Mouse (Mus musculus) myocyte (in vitro differentiated cells): Measurements from ENCODE around the gene Neurog1. TPM values are rescaled to one million over a fixed set of nuclear protein-coding genes. Genes with fewer than 3 reads are reported as not detected.

Experiments
- H3K27me3 ChIP-seq: one replicate; pipeline ENCODE4 v1.6.1; 2011; ENCODE audit not compliant: control insufficient read depth, insufficient read depth, insufficient read length
- H3K36me3 ChIP-seq: one replicate; pipeline ENCODE4 v1.6.1; 2011; ENCODE audit not compliant: control insufficient read depth, insufficient read depth
- H3K4me2 ChIP-seq: one replicate; pipeline ENCODE4 v1.6.1; 2011; ENCODE audit warnings: low read depth, control low read depth
- H3K4me3 ChIP-seq: one replicate; pipeline ENCODE4 v1.5.1; 2011; ENCODE audit warnings: mild to moderate bottlenecking, control low read depth, moderate library complexity
- H3K79me2 ChIP-seq: one replicate; pipeline ENCODE4 v1.6.1; 2011; ENCODE audit not compliant: control insufficient read depth, insufficient read depth
- H3ac ChIP-seq: one replicate; pipeline ENCODE4 v1.6.1; 2011; ENCODE audit not compliant: control insufficient read depth, insufficient read length
- CEBPB ChIP-seq: IDR thresholded peaks from 2 replicates; pipeline ENCODE4 v1.6.1; 2011; ENCODE audit warnings: mild to moderate bottlenecking, moderate library complexity; ENCODE audit not compliant: poor library complexity, insufficient read depth, severe bottlenecking
- E2F4 ChIP-seq: IDR thresholded peaks from one replicate; pipeline ENCODE4 v1.6.1; 2011; ENCODE audit warnings: mild to moderate bottlenecking, control low read depth, moderate library complexity; ENCODE audit not compliant: insufficient read depth
- MAX ChIP-seq: IDR thresholded peaks from one replicate; pipeline ENCODE4 v1.6.1; 2011; ENCODE audit warnings: low read depth, mild to moderate bottlenecking, control low read depth
- MYOD1 ChIP-seq, 3 experiments: IDR thresholded peaks; one replicate each; pipeline ENCODE4 v1.6.1; 2011; ENCODE audit warnings: control low read depth in 2 of 3, low read depth in 2 of 3, mild to moderate bottlenecking in 2 of 3, moderate library complexity in 1 of 3; ENCODE audit not compliant: insufficient read length in 2 of 3, control insufficient read depth in 1 of 3
- MYOG ChIP-seq, 3 experiments: IDR thresholded peaks; one replicate each; pipeline ENCODE4 v1.6.1; 2011; ENCODE audit warnings: control low read depth in 2 of 3, low read depth in 2 of 3, mild to moderate bottlenecking in 2 of 3; ENCODE audit not compliant: insufficient read length in 2 of 3, control insufficient read depth in 1 of 3, insufficient read depth in 1 of 3
- POLR2A ChIP-seq: IDR thresholded peaks from one replicate; pipeline ENCODE4 v1.6.1; 2011; ENCODE audit warnings: low read depth, mild to moderate bottlenecking, control low read depth, moderate library complexity; ENCODE audit not compliant: insufficient read length
- POLR2AphosphoS2 ChIP-seq: IDR thresholded peaks from one replicate; pipeline ENCODE4 v1.6.1; 2011; ENCODE audit warnings: low read depth, control low read depth; ENCODE audit not compliant: insufficient read length
- REST ChIP-seq: IDR thresholded peaks from one replicate; pipeline ENCODE4 v1.6.1; 2011; ENCODE audit warnings: mild to moderate bottlenecking, control low read depth, moderate library complexity; ENCODE audit not compliant: insufficient read depth, insufficient read length
- SRF ChIP-seq: IDR thresholded peaks from one replicate; pipeline ENCODE4 v1.6.1; 2011; ENCODE audit warnings: low read depth; ENCODE audit not compliant: control insufficient read depth, insufficient read length
- TCF12 ChIP-seq: IDR thresholded peaks from one replicate; pipeline ENCODE4 v1.6.1; 2011; ENCODE audit warnings: mild to moderate bottlenecking, control low read depth; ENCODE audit not compliant: poor library complexity, insufficient read depth, severe bottlenecking
- TCF3 ChIP-seq: IDR thresholded peaks from one replicate; pipeline ENCODE4 v1.6.1; 2011; ENCODE audit warnings: low read depth, control low read depth; ENCODE audit not compliant: insufficient read length
- USF1 ChIP-seq: IDR thresholded peaks from one replicate; pipeline ENCODE4 v1.6.1; 2011; ENCODE audit warnings: low read depth, mild to moderate bottlenecking, control low read depth, moderate library complexity
- polyA plus RNA-seq: library from polyadenylated mRNA; unstranded; fragments of >200 nt; fragmentation: generic; extraction: Trizol; gene quantifications from one replicate; pipeline ENCODE4 v1.2.1, GENCODE M21; 2012; ENCODE audit warnings: missing spikeins

Neurog1 gene
- polyA plus RNA-seq, 1 experiment: not detected

GRCm38 (mm10) chr13:56249593-56250341 is 2.2 kb downstream of the Neurog1 start:
- Histone ChIP-seq H3K4me2 (no peak overlapping the region), H3K79me2 (no peaks in the 10 kb centered on the region), H3K4me3 (no peak overlapping the region), H3ac (no peak overlapping the region), H3K27me3 (peaks cover 73% of the 10 kb centered on the region), H3K36me3 (no peaks in the 10 kb centered on the region)
- TF ChIP-seq TCF12: no peak
- TF ChIP-seq USF1: no peak
- TF ChIP-seq SRF: no peak
- TF ChIP-seq TCF3: no peak
- TF ChIP-seq MYOG (IDR thresholded peaks at IDR 0.05; ENCODE audit: control insufficient read depth in 1 of 3, insufficient read depth in 1 of 3, insufficient read length in 2 of 3, low read depth in 2 of 3): no peak
- no peak for TF ChIP-seq MYOD1 (IDR thresholded peaks at IDR 0.05; ENCODE audit: control insufficient read depth in 1 of 3, insufficient read length in 2 of 3, low read depth in 2 of 3)
- no peak for TF ChIP-seq MAX
- no peak for TF ChIP-seq POLR2AphosphoS2
- TF ChIP-seq REST: no peak
- no peak for TF ChIP-seq CEBPB
- no peak for TF ChIP-seq E2F4
- TF ChIP-seq POLR2A: no peak

- H3K27me3 ChIP-seq: peaks cover 21% of the 10 kb centered on the region
Measured at GRCm38 (mm10) chr13:56243104-56243503, 8.9 kb downstream of the Neurog1 start.

DNA sequence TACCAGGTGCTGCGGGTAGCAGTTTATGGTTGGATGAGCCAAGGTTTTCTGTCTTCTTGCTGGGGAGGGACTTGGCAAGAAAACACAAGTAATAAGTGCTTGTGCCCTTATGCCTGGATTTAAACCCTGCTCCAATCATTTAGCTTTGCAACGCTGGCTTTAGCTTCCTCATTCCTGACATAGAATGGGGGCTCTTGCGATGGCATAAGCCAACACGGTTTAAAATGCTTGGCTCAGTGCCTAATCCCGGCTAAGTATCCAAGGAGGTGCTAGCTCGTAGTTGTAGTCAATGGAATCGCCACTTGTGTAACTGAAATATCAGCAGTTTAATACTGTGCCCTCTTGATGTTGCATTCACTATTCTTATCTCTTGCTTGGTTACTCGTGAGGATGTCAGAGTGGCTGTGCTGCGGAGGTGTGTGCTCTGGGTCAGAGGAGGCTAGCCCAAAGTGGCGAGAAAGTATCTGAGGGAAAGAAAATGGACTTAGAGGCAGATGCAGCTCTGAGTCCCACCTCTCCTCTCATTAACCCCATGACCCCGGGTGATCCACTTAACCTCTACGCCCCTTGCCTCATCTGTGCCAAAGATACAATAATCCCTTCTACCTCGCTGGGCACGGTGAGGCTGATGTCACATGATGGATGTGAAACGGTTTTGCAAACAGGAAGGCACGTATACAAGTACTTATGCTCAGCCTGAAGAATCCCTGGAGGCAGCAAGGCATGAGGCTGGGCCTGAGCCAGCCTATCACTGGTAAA is 11.8 kb downstream of the Neurog1 start:
- Histone ChIP-seq H3ac (no peak overlapping the region), H3K4me2 (no peak overlapping the region), H3K4me3 (no peak overlapping the region), H3K27me3 (peaks cover 8% of the 10 kb centered on the region), H3K36me3 (no peaks in the 10 kb centered on the region), H3K79me2 (no peaks in the 10 kb centered on the region)
- no peak for TF ChIP-seq POLR2A
- TF ChIP-seq MYOG (IDR thresholded peaks at IDR 0.05; ENCODE audit: control insufficient read depth in 1 of 3, insufficient read depth in 1 of 3, insufficient read length in 2 of 3, low read depth in 2 of 3): no peak
- no peak for TF ChIP-seq MAX
- TF ChIP-seq SRF: no peak
- no peak for TF ChIP-seq REST
- TF ChIP-seq MYOD1 (IDR thresholded peaks at IDR 0.05; ENCODE audit: control insufficient read depth in 1 of 3, insufficient read length in 2 of 3, low read depth in 2 of 3): no peak

More at GRCm38 (mm10) chr13:56243104-56243503, 8.9 kb downstream of the Neurog1 start:
- Histone ChIP-seq H3K4me3 (no peak overlapping the region), H3K79me2 (no peaks in the 10 kb centered on the region), H3K4me2 (no peak overlapping the region), H3K36me3 (no peaks in the 10 kb centered on the region), H3ac (no peak overlapping the region)
- no peak for TF ChIP-seq USF1
- no peak for TF ChIP-seq POLR2AphosphoS2
- TF ChIP-seq MYOG (IDR thresholded peaks at IDR 0.05; ENCODE audit: control insufficient read depth in 1 of 3, insufficient read depth in 1 of 3, insufficient read length in 2 of 3, low read depth in 2 of 3): no peak
- TF ChIP-seq MAX: no peak
- no peak for TF ChIP-seq SRF
- no peak for TF ChIP-seq POLR2A
- no peak for TF ChIP-seq MYOD1 (IDR thresholded peaks at IDR 0.05; ENCODE audit: control insufficient read depth in 1 of 3, insufficient read length in 2 of 3, low read depth in 2 of 3)
- no peak for TF ChIP-seq E2F4
- TF ChIP-seq TCF12: no peak

GRCm38 (mm10) chr13:56237905-56238304 is 14.1 kb downstream of the Neurog1 start:
- Histone ChIP-seq H3K36me3 (no peaks in the 10 kb centered on the region), H3ac (no peak overlapping the region), H3K27me3 (peaks cover 15% of the 10 kb centered on the region), H3K4me2 (no peak overlapping the region), H3K4me3 (no peak overlapping the region), H3K79me2 (no peaks in the 10 kb centered on the region)
- no peak for TF ChIP-seq POLR2AphosphoS2
- no peak for TF ChIP-seq CEBPB
- no peak for TF ChIP-seq POLR2A
- no peak for TF ChIP-seq USF1
- no peak for TF ChIP-seq TCF12
- TF ChIP-seq REST: no peak

DNA sequence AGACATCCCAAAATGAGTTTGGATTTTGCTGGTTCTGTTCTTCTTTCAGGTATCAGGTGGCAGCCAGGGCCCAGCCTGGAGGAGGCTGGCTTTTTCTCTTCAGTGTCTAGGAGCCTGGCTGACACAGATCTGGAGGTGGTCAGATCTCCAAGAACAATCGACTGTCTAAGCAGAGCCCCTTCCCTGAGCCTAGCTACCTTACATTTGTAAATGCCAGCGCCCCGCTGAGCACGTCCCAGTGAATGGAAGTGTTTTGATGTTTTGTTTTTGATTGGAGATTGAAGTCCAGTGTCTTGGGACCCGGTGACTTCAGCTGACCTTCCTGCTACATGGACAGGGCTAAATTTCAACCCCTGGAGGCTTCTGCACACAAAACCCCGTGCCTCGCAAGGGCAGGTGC is 15.8 kb downstream of the Neurog1 start:
- H3ac ChIP-seq: no peak overlapping the region
- peaks cover 15% of the 10 kb centered on the region for H3K27me3 ChIP-seq
- no peak overlapping the region for H3K4me2 ChIP-seq

More for the DNA sequence above, 15.8 kb downstream of the Neurog1 start:
- H3K4me3 ChIP-seq: no peak overlapping the region
- H3K36me3 ChIP-seq: no peaks in the 10 kb centered on the region
- no peak for TF ChIP-seq TCF12
- no peak for TF ChIP-seq E2F4
- TF ChIP-seq POLR2A: no peak
- TF ChIP-seq POLR2AphosphoS2: no peak
- no peak for TF ChIP-seq SRF
- TF ChIP-seq USF1: no peak
- no peak for TF ChIP-seq MYOG (IDR thresholded peaks at IDR 0.05; ENCODE audit: control insufficient read depth in 1 of 3, insufficient read depth in 1 of 3, insufficient read length in 2 of 3, low read depth in 2 of 3)
- no peak for TF ChIP-seq CEBPB
- no peak for TF ChIP-seq MYOD1 (IDR thresholded peaks at IDR 0.05; ENCODE audit: control insufficient read depth in 1 of 3, insufficient read length in 2 of 3, low read depth in 2 of 3)
- no peak for TF ChIP-seq TCF3
- TF ChIP-seq REST: no peak
- H3K79me2 ChIP-seq: no peaks in the 10 kb centered on the region
